Mouse (Mus musculus) ES-Bruce4 (cell line): ENCODE results near the gene Ola1. TPM values are rescaled to one million over a fixed set of nuclear protein-coding genes. Genes with fewer than 3 reads are reported as not detected.

ENCODE experiments used
- H3K27ac ChIP-seq: 2 replicates; pipeline ENCODE4 v1.5.1; 2012; ENCODE audit warnings: low read length, inconsistent platforms; ENCODE audit not compliant: insufficient read depth
- H3K27me3 ChIP-seq: 2 replicates; pipeline ENCODE4 v1.6.1; 2012; ENCODE audit warnings: mild to moderate bottlenecking, low read length, inconsistent platforms; ENCODE audit not compliant: control insufficient read depth, poor library complexity, insufficient read depth, severe bottlenecking
- H3K36me3 ChIP-seq: 2 replicates; pipeline ENCODE4 v1.6.1; 2012; ENCODE audit warnings: inconsistent platforms, mild to moderate bottlenecking, low read length, moderate library complexity; ENCODE audit not compliant: control insufficient read depth, poor library complexity, insufficient read depth, severe bottlenecking
- H3K4me1 ChIP-seq: one replicate; pipeline ENCODE4 v1.8.1; 2011; ENCODE audit warnings: low read length; ENCODE audit not compliant: control insufficient read depth, insufficient read depth
- H3K4me3 ChIP-seq: 2 replicates; pipeline ENCODE4 v1.5.1; 2011; ENCODE audit warnings: low read depth, mild to moderate bottlenecking, low read length
- H3K9ac ChIP-seq: 2 replicates; pipeline ENCODE4 v1.6.1; 2012; ENCODE audit warnings: low read depth, mild to moderate bottlenecking, inconsistent platforms; ENCODE audit not compliant: poor library complexity, severe bottlenecking
- H3K9me3 ChIP-seq: replicated peaks from 2 replicates; pipeline ENCODE4 v1.6.1; 2012; ENCODE audit warnings: mild to moderate bottlenecking, low read length, inconsistent platforms; ENCODE audit not compliant: control insufficient read depth, poor library complexity, insufficient read depth, severe bottlenecking
- CTCF ChIP-seq: IDR thresholded peaks from one replicate; pipeline ENCODE4 v1.8.1; 2011; ENCODE audit warnings: low read depth, low read length
- EP300 ChIP-seq: IDR thresholded peaks from 2 replicates; pipeline ENCODE4 v1.6.1; 2011; ENCODE audit warnings: low read depth, low read length; ENCODE audit not compliant: insufficient read depth
- POLR2A ChIP-seq: IDR thresholded peaks from one replicate; pipeline ENCODE4 v1.8.1; 2011; ENCODE audit warnings: low read length; ENCODE audit not compliant: insufficient read depth
- polyA plus RNA-seq: library from polyadenylated mRNA; stranded (reverse); fragments of >200 nt; gene quantifications from 2 replicates; pipeline ENCODE4 v1.2.4, GENCODE M21; 2011; ENCODE audit warnings: low read depth; ENCODE audit not compliant: missing spikeins, insufficient read depth, insufficient read length

Gene Ola1
- polyA plus RNA-seq, 1 experiment = 205 TPM

DNA sequence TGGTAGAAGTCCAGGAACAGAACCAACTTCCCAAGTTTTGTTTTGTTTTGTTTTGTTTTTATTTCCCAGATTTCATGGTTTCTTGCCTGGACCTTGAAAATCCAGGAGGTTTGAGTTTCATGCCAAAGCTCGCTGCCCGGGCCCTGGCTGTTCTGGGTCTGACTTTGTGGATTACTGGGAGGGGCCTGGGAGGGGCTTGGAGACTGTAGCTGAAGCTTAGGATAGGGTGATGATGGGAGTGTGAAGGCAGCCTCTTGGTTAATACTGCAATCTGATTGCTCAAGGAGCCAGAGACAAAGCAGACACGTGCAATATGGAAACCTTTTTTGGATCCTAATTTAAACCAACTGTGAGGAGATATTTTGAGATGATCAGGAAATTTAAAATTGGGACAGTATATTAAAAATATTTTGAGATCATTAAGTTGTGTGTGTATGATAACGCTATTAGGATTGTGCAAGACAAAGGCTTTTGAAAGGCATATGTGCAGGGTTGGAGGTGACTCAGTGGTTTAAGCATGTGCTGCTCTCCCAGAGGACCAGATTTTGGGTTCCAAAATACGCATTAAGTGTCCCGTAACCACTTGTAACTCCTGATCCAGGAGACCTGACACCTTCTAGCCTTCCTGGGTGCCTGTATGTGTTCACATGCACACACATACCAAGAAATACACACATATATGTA lies 169.6 kb downstream of the Ola1 start:
- Histone ChIP-seq H3K27me3 (no peaks in the 10 kb centered on the region), H3K27ac (no peak overlapping the region), H3K36me3 (no peaks in the 10 kb centered on the region), H3K9me3 (no peaks in the 10 kb centered on the region), H3K4me1 (peaks cover 2% of the 10 kb centered on the region), H3K9ac (no peak overlapping the region), H3K4me3 (peak overlapping the region; percentile 51)
- TF ChIP-seq CTCF (no peak), POLR2A (no peak), EP300 (no peak)

- TF ChIP-seq CTCF (no peak), POLR2A (no peak), EP300 (no peak)
- no peak overlapping the region for H3K9ac ChIP-seq
- no peaks in the 10 kb centered on the region for H3K27me3 ChIP-seq
- no peak overlapping the region for H3K27ac ChIP-seq
- H3K9me3 ChIP-seq = no peaks in the 10 kb centered on the region
- H3K4me1 ChIP-seq = no peaks in the 10 kb centered on the region
- no peaks in the 10 kb centered on the region for H3K36me3 ChIP-seq
- 0 out of 2 replicates have a peak overlapping the region, but pooled peaks have one; percentile 10 for H3K4me3 ChIP-seq
These were observed 171.5 kb downstream of the Ola1 start for GRCm38 (mm10) chr2:73047061-73047741.

DNA sequence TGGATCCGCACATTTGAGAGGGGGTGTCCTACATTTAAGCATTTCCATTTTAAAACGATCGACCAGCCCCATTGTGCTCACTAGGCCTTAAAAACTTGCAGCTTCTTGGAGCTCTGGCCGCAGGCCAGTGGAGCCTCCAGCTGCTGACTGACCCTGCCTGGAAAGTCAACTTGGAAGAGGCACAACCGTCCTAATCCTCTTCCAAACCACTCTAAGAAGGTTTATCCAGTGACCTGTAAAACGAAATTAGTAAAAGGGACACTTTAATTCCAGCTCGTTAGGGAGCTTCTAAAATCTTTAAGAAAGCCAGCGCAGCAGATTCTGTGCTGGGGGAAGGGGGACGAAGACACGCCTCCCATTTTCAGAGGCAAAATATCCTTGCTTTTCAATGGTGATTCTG lies 172.1 kb downstream of the Ola1 start:
- TF ChIP-seq POLR2A = no peak
- TF ChIP-seq CTCF = no peak
- no peak for TF ChIP-seq EP300
- Histone ChIP-seq H3K27ac (no peak overlapping the region), H3K4me3 (no peak overlapping the region)

DNA sequence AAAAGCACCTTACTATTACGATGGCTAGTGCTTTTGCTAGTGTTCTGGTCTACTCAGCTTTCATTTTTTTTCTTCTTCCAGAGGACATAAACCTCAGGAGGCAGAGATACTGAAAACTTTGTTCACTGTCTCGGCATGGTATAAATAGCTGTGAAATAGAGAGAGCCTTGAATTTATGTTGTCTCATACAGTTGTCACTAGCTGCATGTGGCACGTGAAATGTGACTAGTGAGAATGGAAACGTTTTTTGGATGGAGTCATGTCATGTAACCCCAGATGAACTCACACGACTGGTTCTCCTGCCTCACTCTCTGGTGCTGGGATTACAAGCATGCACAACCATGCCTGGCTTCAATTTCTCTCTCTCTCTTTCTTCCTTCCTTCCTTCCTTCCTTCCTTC lies 173.2 kb downstream of the Ola1 start:
- H3K27me3 ChIP-seq = no peaks in the 10 kb centered on the region
- no peak overlapping the region for H3K9ac ChIP-seq
- no peak overlapping the region for H3K27ac ChIP-seq
- TF ChIP-seq EP300 (no peak), CTCF (no peak), POLR2A (no peak)
- H3K36me3 ChIP-seq = no peaks in the 10 kb centered on the region
- H3K4me3 ChIP-seq = no peak overlapping the region
- H3K9me3 ChIP-seq = no peaks in the 10 kb centered on the region
- no peaks in the 10 kb centered on the region for H3K4me1 ChIP-seq

More for the DNA sequence above, 172.1 kb downstream of the Ola1 start:
- no peaks in the 10 kb centered on the region for H3K9me3 ChIP-seq
- no peaks in the 10 kb centered on the region for H3K4me1 ChIP-seq
- H3K36me3 ChIP-seq = no peaks in the 10 kb centered on the region
- no peaks in the 10 kb centered on the region for H3K27me3 ChIP-seq
- H3K9ac ChIP-seq = no peak overlapping the region

Other genes starting within 250 kb of the Ola1 start
- gene Sp3, start 238.5 kb downstream of the Ola1 start, polyA plus RNA-seq = 98.0 and 102 TPM in 2 replicates
- not detected in 2 replicates for gene Gm11084, start 232.2 kb downstream of the Ola1 start, polyA plus RNA-seq
- gene Sp9, start 53.0 kb upstream of the Ola1 start, polyA plus RNA-seq = not detected in 2 replicates
- gene Scrn3, start 93.7 kb upstream of the Ola1 start, polyA plus RNA-seq = 33.5 and 33.8 TPM in 2 replicates
- 18.4 and 20.9 TPM in 2 replicates for gene Cir1, start 93.8 kb upstream of the Ola1 start, polyA plus RNA-seq
- 1.1 and 1.8 TPM in 2 replicates for gene Gpr155, start 167.6 kb upstream of the Ola1 start, polyA plus RNA-seq